8 mouse cellular contexts compared by ENCODE assay signal in genomic region chr6:72098691-72099090, GRCm38 (mm10). TPM values are rescaled to one million over a fixed set of nuclear protein-coding genes. Genes with fewer than 3 reads are reported as not detected.
A peak's percentile ranks its signal among the peaks of the same experiment; 100 is the strongest.
DNase-seq lines count a peak whose midpoint lies in the region; ATAC-seq and TF ChIP-seq lines count a peak whose summit lies in the region.

No protein-coding gene starts in this region.

- no peak overlapping the region for H3K9ac ChIP-seq in embryonic facial prominence, embryonic 13.5 days
- H3K9ac ChIP-seq in limb, embryonic 12.5 days (replicated peaks) = no peak overlapping the region

- no peak for DNase-seq in left cerebral cortex, adult 2 months (ENCODE audit: extremely low spot score in 1 of 2, low spot score in 2 of 2)
- DNase-seq in left cerebral cortex, postnatal 36 days (ENCODE audit: low spot score in 2 of 2) = no peak
- DNase-seq in splenic B cell, adult 2 months (ENCODE audit: low read depth, low spot score) = peak; percentile 44
- DNase-seq in right cerebral cortex, postnatal 4 days = no peak
- DNase-seq in layer of hippocampus, adult 9-11 months = no peak

- H3K27me3 ChIP-seq in embryonic facial prominence, embryonic 13.5 days = no peaks in the 10 kb centered on the region
- no peaks in the 10 kb centered on the region for H3K27me3 ChIP-seq in limb, embryonic 12.5 days
- H3K27me3 ChIP-seq in splenic B cell, adult 2 months (ENCODE audit: control insufficient read depth, insufficient read depth, low read length, poor library complexity, severe bottlenecking) = no peaks in the 10 kb centered on the region

- no peak for ATAC-seq in embryonic facial prominence, embryonic 13.5 days (ENCODE audit: insufficient number of reproducible peaks, insufficient read depth, low FRiP score, low TSS enrichment, low read depth)
- ATAC-seq in limb, embryonic 12.5 days (ENCODE audit: insufficient number of reproducible peaks, insufficient read depth, low FRiP score, low TSS enrichment, low read depth) = no peak

- intact Hi-C loops in left cerebral cortex, adult 2 months (cut with DNase I) = loop anchor here (5.0 kb wide), 2 partner anchors 64 to 119 kb away; no protein-coding TSS in a partner anchor
- intact Hi-C loops in left cerebral cortex, postnatal 36 days (cut with DNase I) = loop anchor here (2.0 kb wide), 1 partner anchor 118 kb away; no protein-coding TSS in a partner anchor

- peak overlapping the region; percentile 73 for H3K4me3 ChIP-seq in left cerebral cortex, adult 2 months
- H3K4me3 ChIP-seq in bone marrow macrophage, adult 2 months (ENCODE audit: insufficient read depth, low read length) = peak overlapping the region; percentile 93
- H3K4me3 ChIP-seq in embryonic facial prominence, embryonic 13.5 days = peak overlapping the region; percentile 75
- H3K4me3 ChIP-seq in limb, embryonic 12.5 days (replicated peaks) = peak overlapping the region; percentile 61

- WGBS in embryonic facial prominence, embryonic 13.5 days = 20% methylated on average over 2 of the region's 2 CpGs
- WGBS in limb, embryonic 12.5 days = 29% methylated on average over 2 of the region's 2 CpGs

- H3K9me3 ChIP-seq in embryonic facial prominence, embryonic 13.5 days = no peaks in the 10 kb centered on the region
- no peaks in the 10 kb centered on the region for H3K9me3 ChIP-seq in limb, embryonic 12.5 days

- TF ChIP-seq CTCF in left cerebral cortex, adult 2 months (IDR thresholded peaks at IDR 0.05) = peak; percentile 35
- TF ChIP-seq CTCF in bone marrow macrophage, adult 2 months (IDR thresholded peaks at IDR 0.05; ENCODE audit: low read depth, low read length) = no peak

- no peak for TF ChIP-seq POLR2A in bone marrow macrophage, adult 2 months (IDR thresholded peaks at IDR 0.05; ENCODE audit: borderline replicate concordance, low read depth, low read length)

- H3K27ac ChIP-seq in left cerebral cortex, adult 2 months = peak overlapping the region; percentile 98
- no peak overlapping the region for H3K27ac ChIP-seq in bone marrow macrophage, adult 2 months (ENCODE audit: insufficient read depth, low read depth, low read length)
- 0 out of 2 replicates have a peak overlapping the region, but pooled peaks have one; percentile 82 for H3K27ac ChIP-seq in embryonic facial prominence, embryonic 13.5 days
- no peak overlapping the region for H3K27ac ChIP-seq in limb, embryonic 12.5 days

- H3K4me1 ChIP-seq in bone marrow macrophage, adult 2 months (ENCODE audit: control insufficient read depth, insufficient read depth, low read length) = peaks cover 28% of the 10 kb centered on the region
- peaks cover 33% of the 10 kb centered on the region for H3K4me1 ChIP-seq in embryonic facial prominence, embryonic 13.5 days
- H3K4me1 ChIP-seq in limb, embryonic 12.5 days (replicated peaks) = peaks cover 33% of the 10 kb centered on the region

- H3K36me3 ChIP-seq in embryonic facial prominence, embryonic 13.5 days = no peaks in the 10 kb centered on the region
- H3K36me3 ChIP-seq in limb, embryonic 12.5 days = no peaks in the 10 kb centered on the region
- no peaks in the 10 kb centered on the region for H3K36me3 ChIP-seq in splenic B cell, adult 2 months (ENCODE audit: control insufficient read depth, insufficient read depth, low read length, poor library complexity, severe bottlenecking)

- H3K4me2 ChIP-seq in embryonic facial prominence, embryonic 13.5 days = peak overlapping the region; percentile 99
- H3K4me2 ChIP-seq in limb, embryonic 12.5 days = peak overlapping the region; percentile 82

RNA-seq across cellular contexts. Expression of gene St3gal5, which starts 1.3 kb away (rescaled TPM):
- total RNA-seq in left cerebral cortex, adult 2 months (2021) = 100 to 1,000 TPM; 162 to 163 TPM
- 100 to 1,000 TPM; 151 to 177 TPM for total RNA-seq in left cerebral cortex, postnatal 36 days (2021)
- 29.9 and 31.6 TPM in 2 replicates for polyA plus RNA-seq in bone marrow macrophage, adult 2 months (2012; ENCODE audit: insufficient read depth, insufficient read length, missing spikeins)
- 18.5 and 22.8 TPM in 2 replicates for polyA plus RNA-seq in embryonic facial prominence, embryonic 13.5 days (2015; fragmentation: Nextera tagmentation; extraction: Ambion mirVana)
- 29.6 and 32.3 TPM in 2 replicates for polyA plus RNA-seq in limb, embryonic 12.5 days (2016; fragmentation: Nextera tagmentation; extraction: Ambion mirVana)

Comparison
In these comparisons a context has a peak if more than half of its experiments do, and no peak if none do; other contexts are left out.
1. H3K27ac ChIP-seq: peak in left cerebral cortex, adult 2 months (single experiment) and embryonic facial prominence, embryonic 13.5 days (single experiment); none in bone marrow macrophage, adult 2 months (single experiment) and limb, embryonic 12.5 days (single experiment).
2. Peak in every context shown above with its lines, with median percentiles within 50 percentile points of each other: H3K4me3 ChIP-seq.